ENCODE assay signal across 8 mouse cellular contexts in genomic region chr4:136311042-136311999, GRCm38 (mm10). TPM values are rescaled to one million over a fixed set of nuclear protein-coding genes. Genes with fewer than 3 reads are reported as not detected.
DNase-seq lines count a peak whose midpoint lies in the region; ATAC-seq lines count a peak whose summit lies in the region.

No protein-coding gene starts in this region.

- peak overlapping the region; percentile 100 for H3K4me3 ChIP-seq in embryonic facial prominence, embryonic 10.5 days
- peak overlapping the region; percentile 88 for H3K4me3 ChIP-seq in liver, embryonic 15.5 days (replicated peaks)
- peak overlapping the region; percentile 100 for H3K4me3 ChIP-seq in neural tube, embryonic 11.5 days (ENCODE audit: low read depth, low read length)

- H3K4me1 ChIP-seq in embryonic facial prominence, embryonic 10.5 days, result peaks cover 43% of the 10 kb centered on the region
- peaks cover 32% of the 10 kb centered on the region for H3K4me1 ChIP-seq in liver, embryonic 15.5 days (replicated peaks)
- peaks cover 15% of the 10 kb centered on the region for H3K4me1 ChIP-seq in neural tube, embryonic 11.5 days (ENCODE audit: control insufficient read depth, insufficient read depth, low read length)

- H3K36me3 ChIP-seq in embryonic facial prominence, embryonic 10.5 days (replicated peaks), result peaks cover 4% of the 10 kb centered on the region
- peaks cover 2% of the 10 kb centered on the region for H3K36me3 ChIP-seq in liver, embryonic 15.5 days (replicated peaks)
- no peaks in the 10 kb centered on the region for H3K36me3 ChIP-seq in neural tube, embryonic 11.5 days (ENCODE audit: control insufficient read depth, insufficient read depth, low read length)

- WGBS in embryonic facial prominence, embryonic 10.5 days, result under 1% methylated on average over 81 of the region's 81 CpGs
- WGBS in liver, embryonic 15.5 days (ENCODE audit: insufficient replicate concordance), result under 1% methylated on average over 81 of the region's 81 CpGs
- under 1% methylated on average over 79 of the region's 81 CpGs for WGBS in neural tube, embryonic 11.5 days

- peak overlapping the region; percentile 98 for H3K9ac ChIP-seq in liver, embryonic 15.5 days
- H3K9ac ChIP-seq in neural tube, embryonic 11.5 days (ENCODE audit: low read length), result peak overlapping the region; percentile 100

- peak; percentile 81 for ATAC-seq in liver, embryonic 15.5 days (ENCODE audit: insufficient read depth)
- ATAC-seq in neural tube, embryonic 11.5 days (ENCODE audit: insufficient read depth, low FRiP score, low TSS enrichment), result peak; percentile 14; the same call in 1 of the 2 replicates

- peak overlapping the region; percentile 96 for H3K4me2 ChIP-seq in liver, embryonic 15.5 days
- H3K4me2 ChIP-seq in neural tube, embryonic 11.5 days (ENCODE audit: low read depth), result peak overlapping the region; percentile 51

- no peaks in the 10 kb centered on the region for H3K9me3 ChIP-seq in embryonic facial prominence, embryonic 10.5 days
- no peaks in the 10 kb centered on the region for H3K9me3 ChIP-seq in liver, embryonic 15.5 days (replicated peaks)
- no peaks in the 10 kb centered on the region for H3K9me3 ChIP-seq in neural tube, embryonic 11.5 days (ENCODE audit: control insufficient read depth, low read length)

- peak overlapping the region; percentile 100 for H3K27ac ChIP-seq in embryonic facial prominence, embryonic 10.5 days (replicated peaks)
- peak overlapping the region; percentile 98 for H3K27ac ChIP-seq in liver, embryonic 15.5 days (replicated peaks)
- peak overlapping the region; percentile 99 for H3K27ac ChIP-seq in neural tube, embryonic 11.5 days (ENCODE audit: low read depth, low read length)

- H3K27me3 ChIP-seq in embryonic facial prominence, embryonic 10.5 days (replicated peaks; ENCODE audit: low read depth, poor library complexity, severe bottlenecking), result no peaks in the 10 kb centered on the region
- peaks cover 11% of the 10 kb centered on the region; the same call in 1 of the 2 replicates for H3K27me3 ChIP-seq in liver, embryonic 15.5 days
- H3K27me3 ChIP-seq in neural tube, embryonic 11.5 days (ENCODE audit: control insufficient read depth, insufficient read depth, low read length), result no peaks in the 10 kb centered on the region

- peak; percentile 65 for DNase-seq in 3134 (ENCODE audit: extremely low read depth, insufficient read length, low spot score)
- peak; percentile 79 for DNase-seq in adrenal gland, adult 2 months
- peak; percentile 81 for DNase-seq in embryonic facial prominence, embryonic 10.5 days (ENCODE audit: low spot score)
- peak; percentile 97 for DNase-seq in heart, adult 11 months
- DNase-seq in kidney, adult 11 months, result peak; percentile 55
- DNase-seq in neural tube, embryonic 11.5 days (ENCODE audit: low spot score), result peak; percentile 58
- DNase-seq in testis, postnatal 14 days (ENCODE audit: low spot score), result peak; percentile 87

RNA-seq across cellular contexts. Expression of gene Hnrnpr, which starts 0.6 kb away (rescaled TPM):
- total RNA-seq in adrenal gland, adult 2 months (2021), result 10 to 100 TPM; 58.8 to 82.3 TPM
- polyA plus RNA-seq in adrenal gland, adult 2 months (2012; rRNA removed), result 2.7 and 2.8 TPM in 2 replicates
- 227 and 246 TPM in 2 replicates for polyA plus RNA-seq in embryonic facial prominence, embryonic 10.5 days (2016; fragmentation: Nextera tagmentation; extraction: Ambion mirVana)
- polyA plus RNA-seq in liver, embryonic 15.5 days (2015; fragmentation: Nextera tagmentation; extraction: Ambion mirVana), result 49.4 and 49.6 TPM in 2 replicates
- 183 and 184 TPM in 2 replicates for polyA plus RNA-seq in neural tube, embryonic 11.5 days (2014; fragmentation: Nextera tagmentation; extraction: Ambion mirVana)

RNA-seq across cellular contexts. Expression of gene Zfp46, which starts 26.8 kb away (rescaled TPM):
- 10 to 100 TPM; 17.2 to 17.3 TPM for total RNA-seq in adrenal gland, adult 2 months (2021)
- polyA plus RNA-seq in adrenal gland, adult 2 months (2012; rRNA removed), result 10.4 and 11.2 TPM in 2 replicates
- polyA plus RNA-seq in embryonic facial prominence, embryonic 10.5 days (2016; fragmentation: Nextera tagmentation; extraction: Ambion mirVana), result 24.2 and 26.2 TPM in 2 replicates
- 2.6 and 3.4 TPM in 2 replicates for polyA plus RNA-seq in liver, embryonic 15.5 days (2015; fragmentation: Nextera tagmentation; extraction: Ambion mirVana)
- polyA plus RNA-seq in neural tube, embryonic 11.5 days (2014; fragmentation: Nextera tagmentation; extraction: Ambion mirVana), result 34.2 and 34.4 TPM in 2 replicates

Comparison
In these comparisons a context has a peak if more than half of its experiments do, and no peak if none do; other contexts are left out.
1. Peak in every context shown above with its lines: DNase-seq, ATAC-seq, H3K4me3 ChIP-seq and H3K27ac ChIP-seq.
2. RNA of gene Hnrnpr, which starts 0.6 kb away (polyA plus RNA-seq): 227 to 246 TPM in embryonic facial prominence, embryonic 10.5 days, 183 to 184 TPM in neural tube, embryonic 11.5 days and 49.4 to 49.6 TPM in liver, embryonic 15.5 days; 2.7 to 2.8 TPM in adrenal gland, adult 2 months; every median in the first group is over 10 times any median in the second.